Mouse (Mus musculus): Measurements from ENCODE around the gene Sept9. TPM values are rescaled to one million over a fixed set of nuclear protein-coding genes. Genes with fewer than 3 reads are reported as not detected.

Sept9 gene
- polyA plus RNA-seq, 1 experiment from 2014 or later = 135 TPM

GRCm38 (mm10) chr11:117240322-117240721 is 40.9 kb downstream of the Sept9 start:
- no peaks in the 10 kb centered on the region for H3K9me3 ChIP-seq
- no peak for ATAC-seq (ENCODE audit: insufficient number of reproducible peaks, low FRiP score, low TSS enrichment, low read depth)
- H3K27me3 ChIP-seq = no peaks in the 10 kb centered on the region
- peaks cover 7% of the 10 kb centered on the region; the same call in 1 of the 2 replicates for H3K36me3 ChIP-seq
- no peak overlapping the region for H3K4me3 ChIP-seq
- WGBS = 79% methylated on average over 9 of the region's 9 CpGs
- peak overlapping the region; percentile 35; the same call in 1 of the 2 replicates for H3K27ac ChIP-seq
- peaks cover 38% of the 10 kb centered on the region for H3K4me1 ChIP-seq
- no peak overlapping the region for H3K9ac ChIP-seq
- no peak overlapping the region for H3K4me2 ChIP-seq

DNA sequence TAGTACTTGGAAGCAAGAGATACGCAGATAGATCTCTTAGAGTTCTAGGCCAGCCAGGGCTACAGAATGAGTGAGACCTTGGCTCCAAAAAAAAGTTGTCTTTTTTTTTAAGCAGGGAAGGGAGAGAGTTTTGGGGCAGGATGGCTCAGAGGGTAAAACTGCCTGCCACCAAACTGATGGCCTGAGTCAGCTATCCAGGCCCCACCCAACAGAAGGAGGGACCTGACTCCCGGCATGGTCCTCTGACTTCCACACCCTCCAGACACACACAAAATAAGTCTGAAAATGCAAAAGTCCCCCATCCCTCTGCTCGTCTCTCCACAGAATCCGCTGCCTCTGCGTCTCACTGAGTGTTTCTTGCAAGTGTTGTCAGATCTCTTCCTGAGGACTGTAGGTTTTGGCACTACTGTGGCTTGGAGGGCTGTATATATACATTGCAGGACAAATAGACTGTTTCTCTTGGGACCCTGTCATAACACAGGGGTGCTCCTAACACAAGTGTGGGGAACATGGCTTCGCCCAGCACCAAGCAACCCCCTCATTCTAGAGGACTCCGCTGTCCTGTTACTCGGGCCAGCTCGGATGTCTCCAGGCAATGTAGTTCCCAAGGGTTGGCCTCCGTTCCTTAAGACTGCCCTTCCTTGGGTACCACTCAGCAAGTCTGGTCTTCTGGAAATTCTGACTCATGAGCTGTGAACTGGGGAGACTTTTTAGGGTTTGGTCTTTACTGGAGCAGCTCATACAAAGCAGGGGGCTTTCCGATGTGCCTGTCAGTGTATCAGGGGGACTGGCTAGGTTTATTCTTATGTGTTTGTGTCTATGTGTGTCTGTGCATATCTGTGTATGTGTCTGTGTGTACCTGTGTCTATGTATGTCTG is 41.6 kb downstream of the Sept9 start:
- WGBS = 77% methylated on average over 11 of the region's 11 CpGs
- no peaks in the 10 kb centered on the region for H3K27me3 ChIP-seq
- no peak overlapping the region for H3K4me2 ChIP-seq
- peak overlapping the region; percentile 35; the same call in 1 of the 2 replicates for H3K27ac ChIP-seq
- H3K4me3 ChIP-seq = no peak overlapping the region
- H3K9me3 ChIP-seq = no peaks in the 10 kb centered on the region
- H3K4me1 ChIP-seq = peaks cover 30% of the 10 kb centered on the region
- no peak overlapping the region for H3K9ac ChIP-seq
- peaks cover 7% of the 10 kb centered on the region; the same call in 1 of the 2 replicates for H3K36me3 ChIP-seq
- no peak for ATAC-seq (ENCODE audit: insufficient number of reproducible peaks, low FRiP score, low TSS enrichment, low read depth)

DNA sequence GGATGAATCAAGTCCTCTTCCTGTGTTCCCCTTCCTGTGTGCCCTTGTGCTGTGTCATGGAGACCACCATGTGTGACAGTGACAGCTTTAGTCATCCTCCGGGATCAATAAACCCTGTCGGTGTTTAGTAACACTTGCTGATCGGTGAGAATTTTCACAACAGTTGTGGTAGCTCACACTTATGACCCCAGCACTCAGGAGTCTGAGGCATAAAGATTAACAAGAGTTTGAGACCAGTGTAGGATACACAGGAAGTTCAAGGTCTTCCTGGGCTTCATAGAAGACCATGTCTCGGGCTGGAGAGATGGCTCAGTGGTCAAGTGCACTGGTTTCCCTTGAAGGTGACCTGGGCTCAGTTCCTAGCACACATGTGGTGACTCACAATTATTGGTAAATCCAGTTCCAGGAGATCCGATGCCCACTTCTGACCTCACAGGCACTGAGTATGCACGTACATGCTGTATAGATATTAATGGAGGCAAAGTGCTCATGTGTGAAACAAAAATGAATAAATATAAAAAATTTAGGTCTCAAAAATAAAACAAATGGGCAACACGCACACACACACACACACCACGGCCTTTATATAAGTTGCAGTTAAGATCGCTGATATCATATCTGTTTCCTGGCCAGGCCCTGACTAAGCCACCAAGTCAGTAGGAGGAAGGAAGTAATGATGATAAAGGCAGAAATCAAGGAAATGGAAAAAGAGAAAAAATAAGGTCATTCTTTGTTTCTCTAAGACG is 43.1 kb downstream of the Sept9 start:
- Histone ChIP-seq H3K36me3 (peaks cover 9% of the 10 kb centered on the region; the same call in 1 of the 2 replicates), H3K27ac (no peak overlapping the region), H3K4me3 (no peak overlapping the region), H3K27me3 (no peaks in the 10 kb centered on the region), H3K9ac (no peak overlapping the region), H3K4me1 (peaks cover 35% of the 10 kb centered on the region), H3K4me2 (no peak overlapping the region), H3K9me3 (no peaks in the 10 kb centered on the region)
- no peak for ATAC-seq (ENCODE audit: insufficient number of reproducible peaks, low FRiP score, low TSS enrichment, low read depth)
- WGBS = 83% methylated on average over 10 of the region's 10 CpGs

DNA sequence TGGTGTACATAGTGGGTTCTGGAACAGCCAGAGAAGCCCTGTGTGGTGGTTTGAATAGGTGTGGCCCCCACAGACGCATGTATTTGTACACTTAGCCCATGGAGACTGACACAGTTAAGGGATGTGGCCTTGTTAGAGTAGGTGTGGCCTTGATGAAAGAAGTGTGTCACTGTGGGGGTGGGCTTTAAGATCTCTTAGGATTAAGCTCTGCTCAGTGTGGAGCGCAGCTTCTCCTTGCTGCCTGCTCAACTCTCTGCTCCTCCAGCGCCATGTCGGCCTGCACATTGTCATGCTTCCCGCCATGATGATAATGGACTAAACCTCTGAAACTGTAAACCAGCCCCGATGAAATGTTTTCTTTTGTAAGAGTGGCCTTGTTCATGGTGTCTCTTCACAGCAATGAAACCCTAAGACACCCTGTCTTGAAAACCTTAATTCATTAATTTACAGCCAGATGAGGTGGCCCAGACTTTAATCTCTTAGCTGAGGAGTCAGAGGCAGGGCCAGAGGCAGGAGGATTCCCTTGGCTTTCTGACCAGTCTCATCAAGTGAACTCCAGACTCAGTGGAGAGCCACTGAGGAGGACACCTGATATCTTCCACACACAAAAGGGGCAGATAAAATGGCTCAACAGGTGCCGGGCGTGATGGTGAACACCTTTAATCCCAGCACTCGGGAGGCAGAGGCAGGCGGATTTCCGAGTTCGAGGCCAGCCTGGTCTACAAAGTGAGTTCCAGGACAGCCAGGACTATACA is 44.3 kb downstream of the Sept9 start:
- H3K4me1 ChIP-seq = peaks cover 42% of the 10 kb centered on the region
- no peak overlapping the region for H3K27ac ChIP-seq
- no peak for ATAC-seq (ENCODE audit: insufficient number of reproducible peaks, low FRiP score, low TSS enrichment, low read depth)
- H3K4me3 ChIP-seq = no peak overlapping the region
- no peak overlapping the region for H3K9ac ChIP-seq
- no peaks in the 10 kb centered on the region for H3K9me3 ChIP-seq
- H3K4me2 ChIP-seq = no peak overlapping the region
- WGBS = 87% methylated on average over 12 of the region's 12 CpGs
- peaks cover 9% of the 10 kb centered on the region; the same call in 1 of the 2 replicates for H3K36me3 ChIP-seq
- no peaks in the 10 kb centered on the region for H3K27me3 ChIP-seq

GRCm38 (mm10) chr11:117245041-117245725 is 45.7 kb downstream of the Sept9 start:
- H3K36me3 ChIP-seq = peaks cover 9% of the 10 kb centered on the region; the same call in 1 of the 2 replicates
- 68% methylated on average over 8 of the region's 8 CpGs for WGBS
- peaks cover 43% of the 10 kb centered on the region for H3K4me1 ChIP-seq
- no peak overlapping the region for H3K4me3 ChIP-seq
- no peaks in the 10 kb centered on the region for H3K27me3 ChIP-seq
- no peaks in the 10 kb centered on the region for H3K9me3 ChIP-seq
- H3K4me2 ChIP-seq = no peak overlapping the region
- no peak for ATAC-seq (ENCODE audit: insufficient number of reproducible peaks, low FRiP score, low TSS enrichment, low read depth)
- no peak overlapping the region for H3K27ac ChIP-seq
- no peak overlapping the region for H3K9ac ChIP-seq

DNA sequence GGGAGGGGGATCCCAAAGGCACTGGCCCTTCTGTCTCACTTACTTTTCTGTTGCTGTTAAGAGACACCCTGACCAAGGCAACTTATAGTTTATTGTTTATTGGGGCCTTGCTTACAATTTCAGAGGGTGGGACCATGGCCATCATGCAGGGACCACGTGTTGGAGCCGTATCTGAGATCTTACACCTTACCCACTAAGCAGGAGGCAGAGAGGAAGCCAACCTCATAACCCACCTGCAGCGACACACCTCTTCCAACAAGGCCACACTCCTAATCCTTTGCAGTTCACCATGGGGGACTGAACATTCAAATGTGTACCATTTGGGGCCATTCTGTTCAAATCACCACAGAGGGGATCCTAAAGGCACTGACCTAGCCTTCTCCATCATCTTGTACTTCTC is 46.4 kb downstream of the Sept9 start:
- Histone ChIP-seq H3K9me3 (no peaks in the 10 kb centered on the region), H3K36me3 (peaks cover 6% of the 10 kb centered on the region; the same call in 1 of the 2 replicates), H3K27ac (no peak overlapping the region), H3K27me3 (no peaks in the 10 kb centered on the region), H3K4me1 (peaks cover 38% of the 10 kb centered on the region), H3K4me2 (no peak overlapping the region), H3K4me3 (no peak overlapping the region), H3K9ac (no peak overlapping the region)
- 69% methylated on average over 3 of the region's 3 CpGs for WGBS
- ATAC-seq (ENCODE audit: insufficient number of reproducible peaks, low FRiP score, low TSS enrichment, low read depth) = no peak

DNA sequence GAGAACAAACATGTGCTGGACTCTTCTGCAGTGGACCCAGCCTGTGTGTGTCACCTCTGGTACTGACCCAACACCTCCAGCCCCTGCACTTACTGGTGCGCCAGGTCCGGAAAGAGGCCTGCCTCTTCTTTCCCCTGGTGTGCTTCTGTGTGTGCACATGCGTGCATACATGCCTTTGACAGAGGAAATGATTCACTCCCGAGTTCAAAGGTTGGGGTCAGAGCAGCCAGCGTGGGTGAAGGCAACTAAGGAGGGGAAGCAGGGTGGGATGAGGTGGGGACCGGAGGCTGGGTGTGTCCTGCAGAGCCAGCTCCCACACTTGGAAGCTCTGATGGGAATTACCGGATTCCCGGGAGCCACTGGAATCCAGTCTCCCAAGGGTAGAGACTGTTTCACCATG is 46.8 kb downstream of the Sept9 start:
- Histone ChIP-seq H3K4me3 (no peak overlapping the region), H3K27me3 (no peaks in the 10 kb centered on the region), H3K4me2 (no peak overlapping the region), H3K27ac (no peak overlapping the region), H3K4me1 (peaks cover 36% of the 10 kb centered on the region), H3K36me3 (peaks cover 6% of the 10 kb centered on the region; the same call in 1 of the 2 replicates), H3K9ac (no peak overlapping the region), H3K9me3 (no peaks in the 10 kb centered on the region)
- WGBS = 64% methylated on average over 8 of the region's 8 CpGs
- no peak for ATAC-seq (ENCODE audit: insufficient number of reproducible peaks, low FRiP score, low TSS enrichment, low read depth)

DNA sequence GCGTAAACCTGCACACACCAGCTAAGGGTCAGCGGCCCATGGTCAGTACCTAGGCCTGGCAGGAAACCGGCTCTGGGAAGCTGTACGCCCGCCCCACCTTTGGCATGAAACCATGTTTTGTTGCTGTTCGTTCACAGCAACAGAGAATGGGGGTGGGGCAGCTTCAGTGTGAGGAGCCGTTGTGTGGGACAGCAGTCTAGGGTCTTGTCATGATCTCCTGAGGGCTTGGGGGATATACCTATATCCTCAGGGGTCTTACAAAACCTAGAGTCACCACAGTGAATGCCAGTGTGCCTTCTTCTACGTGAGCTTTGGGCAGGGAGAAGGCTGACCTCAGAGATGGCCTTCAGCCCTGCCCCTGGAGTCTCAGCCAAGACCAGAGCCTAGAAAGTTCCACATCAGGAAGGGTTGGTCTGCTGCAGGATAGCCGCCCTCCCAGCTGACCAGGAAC is 47.5 kb downstream of the Sept9 start:
- peaks cover 35% of the 10 kb centered on the region for H3K4me1 ChIP-seq
- no peak overlapping the region for H3K9ac ChIP-seq
- H3K9me3 ChIP-seq = no peaks in the 10 kb centered on the region
- no peak overlapping the region for H3K4me2 ChIP-seq
- no peak for ATAC-seq (ENCODE audit: insufficient number of reproducible peaks, low FRiP score, low TSS enrichment, low read depth)
- 82% methylated on average over 9 of the region's 9 CpGs for WGBS
- H3K4me3 ChIP-seq = no peak overlapping the region
- H3K27me3 ChIP-seq = no peaks in the 10 kb centered on the region
- H3K27ac ChIP-seq = no peak overlapping the region
- peaks cover 6% of the 10 kb centered on the region; the same call in 1 of the 2 replicates for H3K36me3 ChIP-seq

- H3K36me3 ChIP-seq = peaks cover 6% of the 10 kb centered on the region; the same call in 1 of the 2 replicates
- 68% methylated on average over 5 of the region's 5 CpGs for whole genome bisulfite sequencing
- ATAC-seq (ENCODE audit: insufficient number of reproducible peaks, low FRiP score, low TSS enrichment, low read depth) = no peak
- H3K27ac ChIP-seq = no peak overlapping the region
- no peak overlapping the region for H3K4me3 ChIP-seq
- H3K27me3 ChIP-seq = no peaks in the 10 kb centered on the region
- H3K9ac ChIP-seq = no peak overlapping the region
- no peaks in the 10 kb centered on the region for H3K9me3 ChIP-seq
- H3K4me1 ChIP-seq = peaks cover 35% of the 10 kb centered on the region
- no peak overlapping the region for H3K4me2 ChIP-seq
Observed at GRCm38 (mm10) chr11:117247541-117247940, 48.1 kb downstream of the Sept9 start.

- peaks cover 45% of the 10 kb centered on the region for H3K4me1 ChIP-seq
- ATAC-seq (ENCODE audit: insufficient number of reproducible peaks, low FRiP score, low TSS enrichment, low read depth) = peak; percentile 26; the same call in 1 of the 2 replicates
- H3K4me2 ChIP-seq = no peak overlapping the region
- no peaks in the 10 kb centered on the region for H3K27me3 ChIP-seq
- WGBS = 43% methylated on average over 11 of the region's 11 CpGs
- no peaks in the 10 kb centered on the region for H3K9me3 ChIP-seq
- no peak overlapping the region for H3K4me3 ChIP-seq
- peaks cover 6% of the 10 kb centered on the region; the same call in 1 of the 2 replicates for H3K36me3 ChIP-seq
- H3K9ac ChIP-seq = no peak overlapping the region
- H3K27ac ChIP-seq = peak overlapping the region; percentile 35
Observed at GRCm38 (mm10) chr11:117248734-117249248, 49.3 kb downstream of the Sept9 start.
